Mouse (Mus musculus): ENCODE results near the gene Diras1.
"Not testable (repeated sequence)": the region's sequence is repeated elsewhere in the genome, so short reads cannot be mapped to it uniquely, and the experiment has no call there.

DNA sequence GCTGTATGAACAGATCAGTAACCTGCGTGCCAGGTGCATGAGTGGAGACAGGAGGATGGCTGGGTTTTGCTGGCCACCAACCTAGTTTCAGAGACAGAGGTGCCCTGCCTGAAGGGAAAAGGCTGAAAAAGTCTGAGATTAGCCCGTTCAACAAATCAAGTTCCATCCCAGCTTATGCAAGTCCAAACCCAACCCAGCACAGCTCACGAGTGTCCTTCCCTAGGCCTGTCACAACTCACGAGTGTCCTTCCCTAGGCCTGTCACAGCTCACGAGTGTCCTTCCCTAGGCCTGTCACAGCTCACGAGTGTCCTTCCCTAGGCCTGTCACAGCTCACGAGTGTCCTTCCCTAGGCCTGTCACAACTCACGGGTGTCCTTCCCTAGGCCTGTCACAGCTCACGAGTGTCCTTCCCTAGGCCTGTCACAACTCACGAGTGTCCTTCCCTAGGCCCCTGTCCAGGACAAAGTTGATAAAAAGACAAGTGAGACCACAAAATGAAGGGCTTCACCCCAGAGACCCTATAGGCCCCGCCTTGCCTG, 30.4 kb upstream of the Diras1 start:
- not testable (repeated sequence) for TF ChIP-seq CTCF, EP300 (IDR thresholded peaks at IDR 0.05; ENCODE audit: low read depth)
